Mouse (Mus musculus): Measurements from ENCODE around the gene Edem3.
"Not testable (repeated sequence)": the region's sequence is repeated elsewhere in the genome, so short reads cannot be mapped to it uniquely, and the experiment has no call there.

The Edem3 gene

DNA sequence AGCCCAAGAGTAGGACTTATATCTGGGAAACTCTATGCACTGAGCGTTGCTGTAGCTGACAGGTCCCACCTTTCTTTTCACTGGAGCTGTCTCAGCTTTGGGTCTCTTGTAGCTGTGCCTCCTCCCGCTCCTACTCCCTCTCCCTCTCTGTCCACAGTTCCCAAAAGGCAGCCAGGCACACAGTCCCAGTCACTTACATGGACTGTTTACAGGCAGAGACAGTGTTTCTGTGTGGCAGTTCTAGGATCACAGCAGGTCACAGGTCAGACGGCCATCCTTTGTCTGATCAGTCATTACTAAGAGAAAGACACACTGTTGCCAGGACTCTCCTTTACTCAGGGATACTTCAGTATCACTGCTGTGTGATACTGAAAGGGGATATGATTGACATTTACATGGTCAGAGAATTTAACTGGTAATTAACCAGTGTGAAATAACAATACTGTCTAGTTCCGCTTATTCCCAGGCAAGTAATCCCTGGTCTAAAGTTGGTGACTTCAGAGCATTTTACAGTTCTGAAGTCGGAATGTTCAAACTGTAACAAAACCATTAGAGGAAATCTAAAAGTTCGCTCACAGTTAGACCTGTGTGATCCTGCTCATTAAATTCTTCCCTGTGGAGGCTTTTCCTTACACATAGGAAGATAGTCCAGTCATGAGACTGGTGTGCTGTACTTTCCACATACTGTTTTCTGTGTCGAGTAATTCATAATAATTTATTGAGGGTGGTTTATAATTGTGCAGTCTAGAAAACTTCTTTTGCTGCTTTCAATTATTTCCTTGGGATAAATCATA lies 55.7 kb downstream of the Edem3 start:
- peak; percentile 24 for DNase-seq (ENCODE audit: extremely low spot score)

DNA sequence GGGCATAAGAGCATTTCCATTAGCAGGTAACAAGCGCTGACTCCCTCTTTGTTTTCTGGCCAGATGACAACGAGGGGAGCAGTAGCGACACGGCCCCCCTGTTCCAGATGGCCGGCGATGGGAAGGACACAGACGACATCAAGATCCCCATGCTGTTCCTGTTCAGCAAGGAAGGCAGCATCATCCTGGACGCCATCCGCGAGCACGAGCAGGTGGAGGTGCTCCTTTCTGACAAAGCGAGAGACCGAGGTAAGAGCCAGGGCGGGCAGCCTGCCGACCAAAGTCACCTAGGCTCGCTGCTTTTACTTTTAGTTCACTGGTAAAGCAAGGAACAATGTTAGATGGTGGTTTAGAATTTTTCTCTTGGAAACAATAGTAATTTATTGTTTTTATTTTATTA lies 56.3 kb downstream of the Edem3 start:
- DNase-seq (ENCODE audit: extremely low spot score) = no peak

DNA sequence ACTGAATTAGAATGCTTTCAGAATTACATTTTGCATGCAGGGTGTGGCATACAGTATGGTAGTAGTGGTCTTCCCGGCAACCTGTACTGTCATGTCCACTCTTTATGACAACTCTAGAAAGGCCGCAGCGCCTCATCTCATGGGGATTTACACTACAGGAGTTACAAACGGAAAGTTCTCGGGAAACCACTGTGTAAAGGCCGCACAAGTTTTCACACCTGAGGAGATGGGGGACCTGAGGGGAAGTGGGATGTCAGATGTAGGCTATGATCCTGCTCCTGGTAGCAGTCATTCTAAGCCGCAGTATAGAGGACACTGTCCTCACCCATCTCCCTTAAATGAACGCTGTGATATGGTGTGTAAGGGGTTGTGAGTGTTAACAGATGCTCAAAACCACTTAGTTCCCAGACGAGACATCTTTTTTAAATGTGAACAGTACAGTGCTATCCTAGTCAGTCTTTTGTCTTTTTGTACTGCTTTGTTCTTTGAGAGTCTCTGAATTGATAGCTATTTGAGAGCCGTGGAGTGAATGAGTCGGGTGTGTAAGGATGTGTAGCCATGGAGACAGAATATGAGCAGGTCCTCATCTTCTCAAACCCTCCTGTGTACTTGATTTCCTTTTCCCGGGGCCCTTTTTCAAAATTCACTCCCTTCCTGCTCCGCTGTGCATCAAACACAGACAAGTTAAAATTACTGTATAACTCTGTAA lies 57.0 kb downstream of the Edem3 start:
- no peak for DNase-seq (ENCODE audit: extremely low spot score)

DNA sequence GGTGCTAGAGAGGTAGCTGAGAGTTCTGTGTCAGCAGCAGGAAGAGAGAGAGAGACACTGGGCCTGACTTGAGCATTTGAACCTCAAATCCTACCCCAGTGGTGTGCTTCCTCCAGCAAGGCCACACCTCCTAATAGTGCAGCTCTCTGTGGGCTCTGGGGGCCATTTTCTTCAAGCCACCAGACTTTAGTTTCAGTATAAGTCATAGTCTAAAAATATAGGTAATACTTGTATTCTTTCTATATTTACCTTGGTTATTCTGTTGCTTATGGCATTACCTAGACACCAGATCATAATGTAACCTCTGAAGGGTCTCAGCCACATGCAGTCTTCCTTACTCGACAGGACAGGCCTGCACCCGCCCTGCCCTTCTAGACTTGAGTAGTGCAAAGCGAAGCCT lies 60.9 kb downstream of the Edem3 start:
- no peak for DNase-seq (ENCODE audit: extremely low spot score)

DNA sequence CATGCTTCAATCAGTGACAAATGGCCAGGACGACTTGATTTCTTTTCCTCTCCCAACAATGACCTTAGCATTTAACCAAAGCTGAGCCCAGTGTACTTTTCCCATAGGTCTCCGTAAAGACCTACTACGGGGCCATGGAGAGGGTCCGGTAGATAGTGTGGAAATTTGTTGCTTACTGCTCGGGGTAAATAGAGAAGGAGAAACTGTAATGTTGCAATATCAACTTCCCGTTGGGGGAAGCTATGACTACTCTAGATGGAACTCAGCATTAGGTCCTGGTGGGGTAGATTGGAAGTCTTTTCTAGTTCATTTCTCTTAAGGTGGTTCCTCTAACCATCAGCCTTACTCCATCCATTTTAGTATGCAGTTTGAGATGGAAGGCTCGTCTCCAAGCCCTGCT lies 64.0 kb downstream of the Edem3 start:
- DNase-seq (ENCODE audit: extremely low spot score) = no peak

DNA sequence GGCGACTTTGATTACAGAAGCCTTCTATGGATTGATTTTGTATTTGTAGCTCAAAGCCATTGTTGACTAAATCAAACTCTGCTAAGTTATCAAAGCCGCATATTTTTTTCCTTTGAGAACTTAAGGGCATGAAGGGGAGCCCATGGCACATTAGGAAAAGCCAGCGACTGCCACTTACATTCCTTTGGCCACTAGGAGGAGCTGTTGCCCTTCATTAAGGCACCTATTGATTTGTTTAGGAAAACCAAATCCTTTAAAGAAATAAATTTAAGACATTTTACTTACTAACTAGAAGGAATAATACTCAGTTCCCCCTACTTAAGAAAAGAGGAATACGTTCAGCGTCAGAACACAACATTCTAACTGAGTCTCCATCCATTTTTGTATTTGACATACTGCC lies 65.3 kb downstream of the Edem3 start:
- DNase-seq (ENCODE audit: extremely low spot score) = peak; percentile 73

DNA sequence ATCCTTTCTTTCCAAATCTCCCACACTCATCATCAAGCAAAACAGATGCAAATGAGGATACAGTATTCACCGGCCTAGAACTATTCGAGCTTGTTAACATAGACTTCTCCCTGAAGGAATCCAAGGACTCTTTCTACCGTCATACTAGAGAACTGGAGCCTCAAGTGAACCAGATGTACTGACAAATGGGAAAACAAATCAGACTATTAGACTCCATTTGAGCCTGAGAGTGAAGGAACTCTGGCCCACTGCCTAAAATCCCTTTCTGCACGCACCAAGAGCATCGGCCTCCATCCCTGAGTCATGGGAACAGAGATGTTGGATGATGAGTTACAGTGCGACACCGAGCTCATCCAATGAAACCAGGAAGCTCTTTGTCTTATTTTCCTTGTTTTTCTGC lies 69.9 kb downstream of the Edem3 start:
- no peak for DNase-seq (ENCODE audit: extremely low spot score)

DNA sequence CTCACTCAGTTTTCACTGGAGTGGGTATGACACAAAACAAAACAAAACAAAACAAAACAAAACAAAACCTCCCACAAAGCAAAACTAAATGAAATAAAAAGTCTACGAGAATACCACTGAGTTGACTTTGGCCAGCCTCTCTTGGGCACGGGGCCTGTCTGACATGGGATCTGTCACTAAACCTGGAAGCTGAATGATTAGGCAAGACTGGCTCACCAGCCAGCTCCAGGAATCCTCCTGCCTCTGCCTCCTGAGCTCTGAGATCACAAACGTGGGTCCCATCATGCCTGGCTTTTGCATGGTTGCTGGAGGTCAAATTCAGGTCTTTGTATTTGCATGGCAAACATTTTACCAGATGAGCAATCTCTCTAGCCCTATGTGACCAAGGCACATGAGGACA lies 76.6 kb downstream of the Edem3 start:
- DNase-seq (ENCODE audit: extremely low spot score) = no peak

DNA sequence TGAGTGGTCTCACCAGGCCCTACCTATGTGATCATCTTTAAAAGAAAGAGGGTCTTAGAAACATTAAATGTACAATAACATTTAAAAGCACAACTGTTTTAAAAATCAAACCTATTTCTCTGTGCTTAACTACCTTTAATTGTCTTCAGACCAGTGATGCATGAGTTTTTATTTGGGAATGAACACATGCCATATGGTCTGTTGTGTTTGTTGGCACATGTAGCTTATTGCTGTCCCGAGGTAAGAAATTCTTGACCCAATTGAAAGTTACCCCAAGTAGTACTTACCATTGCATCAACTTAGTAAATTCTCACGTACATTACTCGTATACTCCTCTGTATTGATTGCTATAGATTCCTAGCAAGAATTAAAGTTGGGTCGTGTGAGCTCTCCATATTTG lies 80.1 kb downstream of the Edem3 start:
- no peak for DNase-seq (ENCODE audit: extremely low spot score)

DNA sequence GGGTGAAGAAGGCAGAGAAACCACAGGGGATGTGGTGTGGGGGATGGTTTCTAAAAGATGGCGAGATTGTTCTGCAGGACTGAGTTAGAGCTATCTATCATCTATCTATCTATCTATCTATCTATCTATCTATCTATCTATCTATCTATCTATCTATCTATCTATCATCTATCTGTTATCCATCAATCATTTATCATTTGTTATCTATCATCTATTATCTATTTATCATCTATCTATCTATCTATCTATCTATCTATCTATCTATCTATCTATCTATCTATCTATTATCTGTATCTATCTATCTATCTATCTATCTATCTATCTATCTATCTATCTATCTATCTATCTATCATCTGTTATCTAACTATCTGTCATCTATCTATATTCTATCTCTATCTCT lies 85.2 kb downstream of the Edem3 start:
- DNase-seq (ENCODE audit: extremely low spot score) = not testable (repeated sequence)

DNA sequence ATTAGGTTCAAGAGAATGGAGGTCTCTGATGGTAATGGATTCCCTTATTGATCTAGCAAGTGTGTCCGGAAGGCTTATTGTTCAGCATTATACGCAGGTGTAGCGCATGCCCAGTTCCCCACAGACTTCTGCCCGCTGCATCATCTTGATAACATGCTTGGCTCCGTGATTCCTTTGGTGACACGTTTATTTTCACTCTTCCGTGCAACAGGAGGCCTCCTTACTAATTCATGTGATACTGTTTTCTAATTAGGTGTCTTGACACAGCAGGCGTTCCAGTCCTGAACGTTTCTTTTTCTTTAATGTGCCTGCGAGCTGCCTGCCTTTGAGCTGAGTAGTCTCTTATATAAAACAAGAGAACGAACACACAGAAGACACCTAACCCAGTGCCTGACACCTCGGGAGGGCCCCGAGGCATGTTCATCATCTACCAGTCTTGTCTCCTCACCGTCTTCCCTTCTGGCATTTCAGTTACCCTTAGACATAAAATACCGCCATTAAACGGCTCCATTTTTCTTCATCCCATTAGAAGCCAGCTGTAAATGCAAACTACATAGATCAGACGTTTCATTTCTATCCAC lies 90.2 kb downstream of the Edem3 start:
- DNase-seq (ENCODE audit: extremely low spot score) = no peak

DNA sequence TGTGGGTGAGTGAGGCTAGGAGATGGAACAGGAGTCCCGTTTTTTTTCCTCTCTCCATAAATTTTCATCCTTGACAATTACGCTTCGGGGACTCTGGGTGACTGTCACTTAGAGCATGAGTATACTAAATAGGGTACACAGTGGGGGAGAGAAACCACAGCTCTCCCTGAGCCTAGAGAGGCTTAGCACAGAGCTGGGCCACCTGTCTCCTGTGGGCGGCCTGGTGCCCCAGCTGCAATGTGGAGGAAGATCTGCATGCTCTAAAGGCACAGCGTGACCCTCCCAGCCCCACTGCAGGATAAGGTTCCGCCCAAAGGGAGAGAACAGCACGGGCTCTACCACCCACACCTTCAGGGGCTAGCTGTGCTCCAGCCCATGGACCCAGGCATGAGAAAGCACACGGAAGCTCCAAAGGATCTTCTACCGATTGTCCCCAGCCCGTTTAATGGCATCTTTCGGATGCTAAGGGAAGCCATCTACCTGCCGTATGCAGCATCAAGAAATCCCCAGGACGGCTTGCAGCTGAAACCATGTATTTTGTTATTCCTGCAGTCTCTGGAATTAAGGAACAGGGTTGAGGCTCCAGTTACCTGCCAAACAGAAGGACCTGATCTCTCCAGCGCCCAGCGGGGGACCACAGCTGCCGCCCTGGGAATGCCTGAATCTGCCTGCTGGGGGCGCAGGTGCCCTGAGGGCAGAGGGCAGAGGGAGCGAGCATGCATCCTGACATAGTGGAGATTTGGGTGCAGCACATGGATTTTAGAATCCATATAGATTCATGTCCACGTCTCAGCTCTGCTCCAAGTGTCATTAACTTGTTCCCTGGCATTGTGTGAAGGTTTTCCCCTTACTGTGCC lies 91.0 kb downstream of the Edem3 start:
- peak; percentile 12 for DNase-seq (ENCODE audit: extremely low spot score)

DNA sequence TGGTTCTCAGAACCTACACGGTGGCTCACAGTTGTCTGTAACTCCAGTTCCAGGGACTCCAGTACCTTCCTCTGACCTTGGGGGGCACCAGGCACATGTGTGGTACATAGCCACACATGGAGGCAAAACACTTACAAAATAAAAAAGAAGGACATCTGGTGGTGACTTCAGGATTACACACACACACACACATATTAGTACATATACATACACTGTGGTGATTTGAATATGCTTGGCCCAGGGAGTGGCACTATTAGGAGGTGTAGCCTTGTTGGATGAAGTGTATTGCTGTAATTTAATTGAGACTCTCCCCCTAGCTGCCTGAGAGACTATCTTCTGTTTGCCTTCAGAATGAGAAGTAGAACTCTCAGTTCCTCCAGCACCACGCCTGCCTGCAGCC lies 93.1 kb downstream of the Edem3 start:
- DNase-seq (ENCODE audit: extremely low spot score) = no peak

DNA sequence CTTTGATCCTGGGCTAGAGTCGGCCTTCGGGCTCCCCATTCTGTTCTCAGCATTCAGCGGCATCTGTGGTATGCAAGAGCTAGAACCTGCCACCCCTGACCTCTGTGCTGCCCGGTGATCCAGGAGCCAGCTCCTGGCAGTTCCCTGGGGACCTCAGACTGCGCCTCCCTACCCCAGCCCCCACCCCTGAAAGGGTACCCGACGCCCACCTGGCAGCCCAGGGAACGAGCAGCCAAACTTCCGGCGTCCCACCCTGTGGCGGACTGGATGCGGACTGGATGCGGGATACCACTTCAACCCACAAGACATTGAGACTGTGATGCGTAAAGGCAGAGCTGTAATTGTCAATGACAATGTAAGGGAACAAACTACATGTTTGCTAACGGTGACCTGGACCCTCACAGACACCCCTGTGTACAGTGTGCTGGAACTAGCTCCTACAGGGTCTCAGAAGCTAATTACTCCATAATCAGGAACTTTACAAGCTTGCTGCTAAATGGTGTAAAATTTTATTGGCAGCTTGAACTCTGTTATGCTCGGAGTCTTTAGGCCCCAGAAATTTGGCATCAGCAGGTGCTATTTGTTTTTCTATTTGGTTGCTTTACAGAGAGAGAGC lies 94.9 kb downstream of the Edem3 start:
- DNase-seq (ENCODE audit: extremely low spot score) = no peak

DNA sequence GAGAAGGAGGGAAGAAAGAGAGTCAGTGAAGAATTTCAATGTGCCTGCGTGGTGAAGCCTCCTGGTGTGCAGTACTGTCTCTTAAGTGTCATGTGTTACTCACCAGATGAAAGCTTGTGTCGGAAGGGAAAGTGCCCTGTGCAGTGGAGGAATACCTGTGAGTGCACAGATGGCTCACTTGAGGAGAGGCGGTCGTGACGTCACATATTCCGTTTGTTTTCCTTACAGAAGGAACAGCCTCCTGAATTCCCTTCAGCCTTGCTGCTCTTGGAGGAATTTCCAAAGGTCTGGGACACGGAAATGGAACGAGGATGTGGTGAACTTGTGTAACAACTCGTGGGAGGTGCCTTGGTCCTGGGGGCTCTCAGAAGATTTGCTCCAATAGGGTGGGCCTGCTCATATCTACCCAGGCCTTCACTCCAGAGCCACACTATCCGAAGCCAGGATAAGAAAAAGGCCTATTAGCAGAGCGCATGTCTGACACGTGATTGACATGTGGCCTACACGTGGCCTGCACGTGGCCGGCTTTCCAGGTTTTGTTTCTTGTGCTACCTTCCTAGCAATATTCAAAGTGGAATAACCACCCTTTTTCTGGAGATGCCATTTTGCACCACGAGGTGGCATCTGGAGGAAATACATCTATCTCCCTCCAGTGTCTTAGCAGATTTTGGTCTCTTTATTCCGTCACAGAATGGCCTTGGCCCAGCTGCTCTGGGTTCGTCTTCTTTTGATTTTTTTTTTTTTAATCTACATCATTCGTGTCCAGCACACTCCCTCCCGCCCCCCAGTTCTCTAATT lies 96.1 kb downstream of the Edem3 start:
- DNase-seq (ENCODE audit: extremely low spot score) = no peak

DNA sequence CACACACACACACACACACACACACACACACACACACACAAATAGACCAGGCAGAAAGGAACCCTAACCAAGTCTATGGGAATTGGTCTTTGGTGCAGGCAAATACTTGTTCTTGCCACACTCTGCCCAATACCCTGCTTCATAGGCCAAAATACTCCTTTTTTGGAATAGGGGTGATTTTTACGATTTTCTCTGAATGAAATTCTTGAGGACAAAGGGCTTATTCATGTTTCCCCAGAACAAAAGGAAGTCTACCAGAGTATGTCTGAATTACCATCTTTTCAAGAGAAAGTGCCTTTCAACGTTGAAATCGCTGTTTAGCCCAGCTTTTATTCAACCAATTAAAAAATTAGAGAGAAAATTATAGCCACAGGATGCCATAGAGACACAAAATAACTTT lies 96.8 kb downstream of the Edem3 start:
- no peak for DNase-seq (ENCODE audit: extremely low spot score)

DNA sequence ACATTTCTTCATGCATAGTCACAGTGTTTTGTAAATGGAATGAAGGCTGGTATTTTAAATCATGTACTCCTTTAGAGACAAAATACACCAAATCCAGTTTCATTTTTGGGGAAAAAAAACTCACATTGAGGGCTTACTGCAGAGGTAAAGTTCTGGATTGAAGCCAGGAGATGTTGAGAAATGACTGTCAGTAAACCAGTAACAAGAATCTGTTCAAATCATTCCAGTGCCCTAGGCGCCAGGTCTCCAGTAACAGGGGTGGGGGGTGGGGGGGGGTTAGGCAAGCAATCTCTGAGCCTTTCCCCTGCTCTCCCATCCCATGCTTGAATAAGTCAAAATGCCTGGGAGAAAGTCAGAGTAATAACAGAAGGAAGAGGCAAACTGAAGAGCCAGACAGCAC lies 100.4 kb downstream of the Edem3 start:
- no peak for DNase-seq (ENCODE audit: extremely low spot score)

DNA sequence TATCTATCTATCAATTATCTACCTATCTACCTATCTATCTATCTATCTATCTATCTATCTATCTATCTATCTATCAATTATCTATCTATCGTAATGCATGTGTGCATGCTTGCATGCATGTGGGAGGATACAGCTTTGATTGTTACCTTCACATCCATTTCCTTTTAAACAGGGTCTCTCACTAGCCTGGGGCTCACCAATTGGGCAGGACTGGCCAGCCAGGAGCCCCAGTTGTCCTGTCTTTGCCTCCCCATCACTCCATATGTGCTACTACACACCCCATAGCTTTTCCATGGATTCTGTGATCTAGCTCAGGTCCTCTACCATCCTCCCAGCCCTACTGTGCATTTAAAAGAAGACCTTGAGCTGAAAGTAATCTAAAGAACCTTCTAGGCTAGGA lies 103.3 kb downstream of the Edem3 start:
- DNase-seq (ENCODE audit: extremely low spot score) = no peak

DNA sequence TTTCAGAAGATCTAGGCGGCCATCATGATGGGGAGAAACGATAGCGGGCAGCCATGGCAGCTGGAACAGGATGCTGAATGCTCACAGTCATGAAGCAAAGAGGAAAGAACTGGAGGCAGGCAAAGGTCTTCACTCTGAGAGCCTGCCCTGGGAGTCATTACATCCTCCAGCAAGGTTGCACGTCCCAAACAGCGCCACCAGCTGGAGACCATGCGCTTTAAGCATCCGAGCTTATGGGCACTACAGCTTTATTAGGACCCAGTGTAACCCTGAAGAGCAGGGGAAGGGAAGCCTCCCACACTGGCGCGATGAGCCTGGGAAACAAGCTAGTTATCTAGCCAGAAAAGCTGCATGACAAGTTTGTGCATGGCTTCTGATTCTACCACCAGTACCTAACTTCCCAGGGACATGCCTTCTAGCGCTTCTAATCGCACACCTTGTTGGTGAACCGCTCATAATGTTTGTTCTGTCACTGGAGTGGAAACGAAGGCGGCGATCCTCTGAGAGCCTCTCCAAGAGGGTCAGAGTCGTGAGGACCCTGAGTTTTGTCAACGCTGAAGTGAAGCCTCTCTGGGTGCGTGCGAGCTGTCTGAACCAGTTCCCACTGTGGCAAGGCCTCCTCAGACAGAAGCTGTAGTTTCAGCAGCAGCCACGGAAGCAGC lies 106.3 kb downstream of the Edem3 start:
- DNase-seq (ENCODE audit: extremely low spot score) = no peak

DNA sequence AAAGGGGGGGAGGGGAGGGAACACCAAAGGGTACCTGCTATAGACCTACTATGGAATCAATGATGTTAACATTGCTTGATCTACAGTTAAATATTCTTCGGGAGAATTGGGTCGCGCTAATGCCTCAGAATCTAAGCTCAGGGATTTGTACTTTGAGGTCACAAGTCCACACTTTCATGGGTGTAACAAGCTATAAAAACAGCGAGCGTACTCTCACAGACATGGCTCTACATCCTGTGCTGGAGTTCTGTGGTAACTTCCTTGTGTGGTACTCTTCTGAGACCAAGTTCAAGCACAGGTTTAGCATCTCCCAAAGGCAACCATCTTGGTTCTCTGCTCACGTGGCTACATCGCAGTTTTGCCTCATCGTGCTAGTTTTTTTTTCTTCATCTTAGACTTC lies 106.9 kb downstream of the Edem3 start:
- no peak for DNase-seq (ENCODE audit: extremely low spot score)
